Comparison of ENCODE assay signal across 9 mouse cellular contexts in the genomic region with DNA sequence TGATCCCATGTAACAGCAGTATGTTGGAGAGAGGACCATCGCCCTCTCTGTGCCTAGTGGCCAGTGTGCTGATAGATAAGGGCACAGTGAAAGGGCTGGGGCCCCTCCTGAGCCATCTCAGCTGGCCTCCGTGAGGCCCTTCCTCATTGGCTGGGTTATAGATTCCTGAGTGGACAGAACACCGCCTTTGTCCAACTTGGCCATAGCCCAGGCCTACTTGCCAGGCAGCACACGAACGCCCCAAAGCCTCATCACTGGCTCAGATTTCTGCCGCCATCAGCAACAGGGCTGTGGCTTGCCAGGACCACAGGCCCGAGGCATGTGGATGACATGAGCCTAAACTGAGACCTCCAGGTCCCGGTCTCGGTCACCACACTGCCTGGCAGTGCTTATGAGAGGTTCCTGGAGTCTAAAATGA. TPM values are rescaled to one million over a fixed set of nuclear protein-coding genes. Genes with fewer than 3 reads are reported as not detected.
DNase-seq lines count a peak whose midpoint lies in the region; ATAC-seq lines count a peak whose summit lies in the region.
"Had no signal": no experiment of that assay in that cellular context is flagged by ENCODE, and none has a peak within 500 bp of the region (broad histone marks: within the 10 kb centered on the region; RNA-seq: fewer than 3 reads in every experiment).

No protein-coding gene starts in this region.

- H3K4me1 ChIP-seq in hindbrain, embryonic 15.5 days (replicated peaks): peaks cover 43% of the 10 kb centered on the region
- peaks cover 2% of the 10 kb centered on the region; the same call in 1 of the 2 replicates for H3K4me1 ChIP-seq in midbrain, embryonic 16.5 days (ENCODE audit: control insufficient read depth, insufficient read depth, low read length)

- no peaks in the 10 kb centered on the region for H3K9me3 ChIP-seq in hindbrain, embryonic 15.5 days
- no peaks in the 10 kb centered on the region for H3K9me3 ChIP-seq in midbrain, embryonic 16.5 days (replicated peaks; ENCODE audit: control insufficient read depth, low read length, poor library complexity, severe bottlenecking)

- H3K27me3 ChIP-seq in hindbrain, embryonic 15.5 days: no peaks in the 10 kb centered on the region
- no peaks in the 10 kb centered on the region for H3K27me3 ChIP-seq in midbrain, embryonic 16.5 days (ENCODE audit: control insufficient read depth, insufficient read depth, low read depth, low read length)

- peak; percentile 63 for DNase-seq in retina, postnatal 1 day
- DNase-seq in retina, embryonic 14.5 days (ENCODE audit: low spot score): no peak
- DNase-seq in frontal cortex, postnatal 14 days (ENCODE audit: low spot score in 2 of 2): peak; percentile 34 to 57
- peak; percentile 63 for DNase-seq in left cerebral cortex, adult 11 months (ENCODE audit: low spot score)
- DNase-seq in thymus, postnatal 4 days: no peak
- DNase-seq in thymus, postnatal 10 days (ENCODE audit: low spot score in 2 of 2): no peak

- no peak overlapping the region for H3K9ac ChIP-seq in hindbrain, embryonic 15.5 days
- H3K9ac ChIP-seq in midbrain, embryonic 16.5 days (ENCODE audit: low read depth, low read length): peak overlapping the region; percentile 1; the same call in 1 of the 2 replicates
- H3K9ac ChIP-seq: liver, embryonic 14.5 days had no signal

- WGBS in hindbrain, embryonic 15.5 days: 62% methylated on average over 9 of the region's 9 CpGs
- WGBS in midbrain, embryonic 16.5 days: 69% methylated on average over 9 of the region's 9 CpGs

- no peak overlapping the region for H3K4me2 ChIP-seq in hindbrain, embryonic 15.5 days
- H3K4me2 ChIP-seq in midbrain, embryonic 16.5 days (ENCODE audit: low read length): no peak overlapping the region

- no peaks in the 10 kb centered on the region for H3K36me3 ChIP-seq in hindbrain, embryonic 15.5 days
- no peaks in the 10 kb centered on the region for H3K36me3 ChIP-seq in midbrain, embryonic 16.5 days (ENCODE audit: control insufficient read depth, insufficient read depth, low read length)

- peak overlapping the region; percentile 52 for H3K27ac ChIP-seq in hindbrain, embryonic 15.5 days (replicated peaks)
- H3K27ac ChIP-seq in midbrain, embryonic 16.5 days (ENCODE audit: low read length): peak overlapping the region; percentile 66; the same call in 1 of the 2 replicates
- H3K27ac ChIP-seq: liver, embryonic 14.5 days had no signal

- H3K4me3 ChIP-seq in hindbrain, embryonic 15.5 days: no peak overlapping the region
- no peak overlapping the region for H3K4me3 ChIP-seq in midbrain, embryonic 16.5 days (ENCODE audit: low read depth, low read length)

- peak; percentile 77 for ATAC-seq in hindbrain, embryonic 15.5 days (ENCODE audit: low FRiP score, low read depth)
- ATAC-seq in midbrain, embryonic 16.5 days: 0 out of 2 replicates have a peak, but pooled peaks have one; percentile 52

RNA-seq across cellular contexts. Expression of a gene that starts 8.1 kb away (rescaled TPM):
- polyA plus RNA-seq in hindbrain, embryonic 15.5 days (2015; fragmentation: Nextera tagmentation; extraction: Ambion mirVana): 15.8 and 19.3 TPM in 2 replicates
- polyA plus RNA-seq in midbrain, embryonic 16.5 days (2015; fragmentation: Nextera tagmentation; extraction: Ambion mirVana): 15.1 and 15.7 TPM in 2 replicates

Comparison
In these comparisons a context has a peak if more than half of its experiments do, and no peak if none do; other contexts are left out.
1. DNase-seq: peak in retina, postnatal 1 day (single experiment), frontal cortex, postnatal 14 days (2 of 2) and left cerebral cortex, adult 11 months (single experiment); none in retina, embryonic 14.5 days (single experiment), thymus, postnatal 4 days (single experiment) and thymus, postnatal 10 days (0 of 2).